Mouse (Mus musculus) heart, embryonic 13.5 days (tissue): ENCODE measurements at regions not wholly inside any gene's neighbourhood (a gene's known extent, or its start where the extent isn't known, plus 50 kb on each side); places are given as distances from the start of the nearest gene placed in this dataset.
A peak's percentile ranks its signal among the peaks of the same experiment; 100 is the strongest.

ENCODE experiments used
- ATAC-seq: fragments of 200-750 bp; cut with Nextera tagmentation; 2 replicates; pipeline ENCODE4 v1.8.0; 2017; ENCODE audit warnings: moderate TSS enrichment; ENCODE audit not compliant: insufficient number of reproducible peaks, low FRiP score, low TSS enrichment; ENCODE audit errors: extremely low read depth
- H3K27ac ChIP-seq: fragments of 300-500 bp; sonication (generic); replicated peaks from 2 replicates; pipeline ENCODE4 v1.5.1; 2015; ENCODE audit warnings: moderate library complexity, mild to moderate bottlenecking, inconsistent platforms
- H3K27me3 ChIP-seq: fragments of 300-500 bp; sonication (generic); replicated peaks from 2 replicates; pipeline ENCODE4 v1.6.1; 2015; ENCODE audit warnings: mild to moderate bottlenecking, inconsistent platforms
- H3K36me3 ChIP-seq: fragments of 300-500 bp; sonication (generic); 2 replicates; pipeline ENCODE4 v1.6.1; 2015; ENCODE audit warnings: mild to moderate bottlenecking, inconsistent platforms
- H3K4me1 ChIP-seq: fragments of 300-500 bp; sonication (generic); 2 replicates; pipeline ENCODE4 v1.6.1; 2015; ENCODE audit warnings: inconsistent platforms
- H3K4me2 ChIP-seq: fragments of 300-500 bp; sonication (generic); 2 replicates; pipeline ENCODE4 v1.6.1; 2015; ENCODE audit warnings: inconsistent platforms, mild to moderate bottlenecking, moderate library complexity
- H3K4me3 ChIP-seq: fragments of 300-500 bp; sonication (generic); 2 replicates; pipeline ENCODE4 v1.5.1; 2015; ENCODE audit warnings: moderate library complexity, mild to moderate bottlenecking, inconsistent platforms
- H3K9ac ChIP-seq: fragments of 300-500 bp; sonication (generic); 2 replicates; pipeline ENCODE4 v1.6.1; 2015; ENCODE audit warnings: inconsistent platforms, mild to moderate bottlenecking, moderate library complexity
- H3K9me3 ChIP-seq: fragments of 300-500 bp; sonication (generic); 2 replicates; pipeline ENCODE4 v1.6.1; 2016; ENCODE audit warnings: inconsistent platforms
- WGBS: fragments of 180-500 bp; shearing (Covaris S2); methylation state at CpG from one replicate; pipeline ENCODE4 v1.1.7; 2015; ENCODE audit warnings: mixed read lengths; 5-methylcytosine and 5-hydroxymethylcytosine counted together

- no peaks in the 10 kb centered on the region for H3K4me1 ChIP-seq
- H3K4me3 ChIP-seq, result no peak overlapping the region
- no peaks in the 10 kb centered on the region for H3K36me3 ChIP-seq
- H3K4me2 ChIP-seq, result no peak overlapping the region
- no peaks in the 10 kb centered on the region for H3K27me3 ChIP-seq
- no peak overlapping the region for H3K27ac ChIP-seq
- no peak overlapping the region for H3K9ac ChIP-seq
- no peaks in the 10 kb centered on the region for H3K9me3 ChIP-seq
- no peak for ATAC-seq
- WGBS, result 20% methylated on average over 3 of the region's 3 CpGs
Measured at GRCm38 (mm10) chr16:57823329-57823728, 68.8 kb upstream of the Col8a1 start.

DNA sequence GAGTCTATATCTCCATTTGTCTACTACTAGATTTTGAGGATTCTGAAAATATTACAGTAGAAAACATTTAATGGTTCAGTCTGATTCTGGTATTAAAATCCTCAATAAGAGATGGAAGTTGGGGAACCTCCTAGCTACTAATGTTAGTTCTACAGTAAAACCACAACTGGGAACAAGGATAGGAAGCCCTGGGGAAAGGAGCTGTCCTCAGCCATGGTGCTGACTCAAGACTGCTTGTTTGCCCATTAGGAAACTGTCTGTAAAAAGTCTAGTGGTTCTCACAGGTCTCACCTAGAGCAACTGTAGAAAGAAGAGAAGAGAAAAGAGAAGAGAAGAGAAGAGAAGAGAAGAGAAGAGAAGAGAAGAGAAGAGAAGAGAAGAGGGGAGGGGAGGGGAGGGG, 90.9 kb upstream of the Col8a1 start:
- Histone ChIP-seq H3K27ac (no peak overlapping the region), H3K9ac (no peak overlapping the region), H3K36me3 (no peaks in the 10 kb centered on the region), H3K4me2 (no peak overlapping the region), H3K4me3 (no peak overlapping the region), H3K4me1 (no peaks in the 10 kb centered on the region), H3K9me3 (no peaks in the 10 kb centered on the region), H3K27me3 (no peaks in the 10 kb centered on the region)
- no peak for ATAC-seq

GRCm38 (mm10) chr16:57846386-57846785, 91.8 kb upstream of the Col8a1 start:
- no peaks in the 10 kb centered on the region for H3K36me3 ChIP-seq
- H3K9ac ChIP-seq, result no peak overlapping the region
- H3K27ac ChIP-seq, result no peak overlapping the region
- H3K4me1 ChIP-seq, result no peaks in the 10 kb centered on the region
- ATAC-seq, result no peak
- H3K9me3 ChIP-seq, result no peaks in the 10 kb centered on the region
- no peaks in the 10 kb centered on the region for H3K27me3 ChIP-seq
- 15% methylated on average over 3 of the region's 3 CpGs for WGBS
- no peak overlapping the region for H3K4me3 ChIP-seq
- no peak overlapping the region for H3K4me2 ChIP-seq

DNA sequence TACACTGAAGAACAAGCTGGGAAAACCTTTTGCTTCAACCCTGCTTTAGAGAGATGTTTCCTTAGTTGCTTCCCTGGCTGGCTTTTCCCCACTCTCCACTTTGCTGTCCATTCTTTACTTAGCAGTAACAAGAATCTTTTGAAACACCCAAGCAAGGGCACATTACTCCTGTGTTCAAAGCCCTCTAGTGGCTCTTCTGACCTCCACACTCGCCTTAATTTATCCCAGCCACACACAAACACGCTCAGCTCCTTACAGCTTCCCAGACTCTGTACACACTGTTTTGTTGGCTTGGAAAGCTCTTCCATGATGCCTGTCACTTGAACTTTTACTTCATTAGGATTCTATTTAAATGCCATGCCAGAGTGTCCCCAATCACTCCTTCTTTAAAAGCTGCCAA, 97.3 kb upstream of the Col8a1 start:
- H3K36me3 ChIP-seq, result no peaks in the 10 kb centered on the region
- H3K9me3 ChIP-seq, result no peaks in the 10 kb centered on the region
- no peak overlapping the region for H3K27ac ChIP-seq
- H3K4me1 ChIP-seq, result 0 out of 2 replicates have a peak, but pooled peaks cover 6% of the 10 kb centered on the region
- no peak overlapping the region for H3K4me2 ChIP-seq
- no peak for ATAC-seq
- no peaks in the 10 kb centered on the region for H3K27me3 ChIP-seq
- no peak overlapping the region for H3K9ac ChIP-seq
- H3K4me3 ChIP-seq, result no peak overlapping the region
- 59% methylated on average over 2 of the region's 2 CpGs for WGBS

GRCm38 (mm10) chr16:57852838-57853460, 98.4 kb upstream of the Col8a1 start:
- Histone ChIP-seq H3K9me3 (no peaks in the 10 kb centered on the region), H3K27me3 (no peaks in the 10 kb centered on the region), H3K4me2 (no peak overlapping the region), H3K4me3 (no peak overlapping the region), H3K36me3 (no peaks in the 10 kb centered on the region), H3K4me1 (peaks cover 16% of the 10 kb centered on the region), H3K9ac (no peak overlapping the region), H3K27ac (peak overlapping the region; percentile 21; the same call in 1 of the 2 replicates)
- ATAC-seq, result no peak
- 59% methylated on average over 3 of the region's 3 CpGs for WGBS

DNA sequence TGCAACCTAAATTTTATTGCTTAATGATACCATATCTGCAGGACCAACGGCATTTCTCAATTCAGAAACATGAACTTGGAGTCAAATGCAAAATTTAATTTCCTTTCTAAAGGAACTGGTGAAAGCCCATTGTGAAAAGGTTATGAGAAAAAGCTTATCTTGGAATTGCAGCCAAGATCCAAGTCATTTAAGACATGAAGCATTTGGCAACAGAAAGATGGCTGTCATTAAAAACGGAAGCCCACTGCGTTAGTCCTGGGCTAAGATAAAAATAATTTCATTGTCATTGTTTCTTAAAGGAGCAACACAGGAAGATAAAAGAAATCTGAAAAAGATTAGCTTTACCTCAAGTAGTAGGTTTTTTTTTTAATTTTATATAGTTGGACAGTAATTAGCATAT, 99.2 kb upstream of the Col8a1 start:
- WGBS, result 55% methylated on average over 3 of the region's 3 CpGs

DNA sequence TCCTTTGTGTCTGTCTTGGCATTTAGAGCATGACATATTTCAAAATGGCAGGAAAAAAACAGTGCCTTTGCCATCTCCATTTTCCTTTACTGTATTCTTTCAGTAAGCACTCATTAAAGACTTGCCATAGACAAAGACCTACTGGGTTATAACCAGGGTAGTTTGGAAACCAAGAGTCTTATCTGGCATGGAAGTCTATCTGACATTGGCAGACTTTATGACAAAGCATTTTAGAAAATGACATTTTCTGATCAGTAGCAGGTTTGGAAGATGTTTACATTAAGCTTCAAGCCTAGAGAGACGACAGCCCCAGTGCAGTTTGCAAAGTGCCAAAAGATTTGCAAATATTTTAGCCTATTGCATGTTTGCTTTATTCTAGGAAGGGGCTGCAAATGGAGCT, 102.5 kb upstream of the Col8a1 start:
- WGBS, result 36% methylated on average over 1 of the region's 1 CpGs
- H3K27ac ChIP-seq, result peak overlapping the region; percentile 55; the same call in 1 of the 2 replicates
- H3K4me2 ChIP-seq, result no peak overlapping the region
- no peak overlapping the region for H3K4me3 ChIP-seq
- H3K36me3 ChIP-seq, result no peaks in the 10 kb centered on the region
- H3K4me1 ChIP-seq, result peaks cover 31% of the 10 kb centered on the region
- no peaks in the 10 kb centered on the region for H3K9me3 ChIP-seq
- no peaks in the 10 kb centered on the region for H3K27me3 ChIP-seq
- H3K9ac ChIP-seq, result no peak overlapping the region
- ATAC-seq, result no peak; the same call in 1 of the 2 replicates

More for the DNA sequence above, 99.2 kb upstream of the Col8a1 start:
- H3K27me3 ChIP-seq, result no peaks in the 10 kb centered on the region
- no peaks in the 10 kb centered on the region for H3K36me3 ChIP-seq
- H3K4me3 ChIP-seq, result no peak overlapping the region
- ATAC-seq, result no peak
- no peak overlapping the region for H3K9ac ChIP-seq
- H3K4me1 ChIP-seq, result peaks cover 24% of the 10 kb centered on the region
- no peak overlapping the region for H3K27ac ChIP-seq
- no peak overlapping the region for H3K4me2 ChIP-seq
- no peaks in the 10 kb centered on the region for H3K9me3 ChIP-seq

DNA sequence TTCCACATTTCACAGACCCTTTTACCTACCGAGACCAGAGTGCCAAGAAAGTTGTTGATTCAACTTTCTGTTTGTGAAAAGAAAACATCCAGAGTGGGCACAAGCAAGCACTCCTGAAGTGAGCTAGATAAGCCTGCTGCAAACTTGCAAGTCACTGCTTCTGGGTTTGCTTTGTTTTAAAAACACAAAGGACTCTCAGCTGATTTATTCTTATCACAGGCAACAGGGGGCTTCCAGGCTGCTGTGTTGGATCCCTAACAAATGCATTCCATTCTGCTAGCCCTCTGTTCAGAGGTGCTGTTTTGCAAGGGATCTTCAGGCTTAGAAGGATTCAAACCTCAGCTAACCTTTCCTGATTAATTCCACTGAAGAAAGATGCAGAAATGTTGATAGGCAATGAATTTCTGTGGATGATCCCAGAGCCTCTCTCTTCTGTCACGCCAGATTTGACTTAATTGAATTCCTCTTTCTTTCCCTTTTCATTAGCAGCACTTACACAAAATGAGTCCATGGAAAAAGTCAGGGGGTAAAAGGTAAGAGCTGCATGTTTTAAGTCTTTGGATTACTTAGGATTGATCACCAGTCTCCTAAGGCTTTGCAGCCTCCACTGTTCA, 103.7 kb upstream of the Col8a1 start:
- H3K36me3 ChIP-seq, result no peaks in the 10 kb centered on the region
- ATAC-seq, result peak; percentile 80; the same call in 1 of the 2 replicates
- no peaks in the 10 kb centered on the region for H3K9me3 ChIP-seq
- 8% methylated on average over 2 of the region's 2 CpGs for WGBS
- H3K4me3 ChIP-seq, result 0 out of 2 replicates have a peak overlapping the region, but pooled peaks have one; percentile 11
- H3K27me3 ChIP-seq, result no peaks in the 10 kb centered on the region
- peak overlapping the region; percentile 48 for H3K4me2 ChIP-seq
- H3K4me1 ChIP-seq, result peaks cover 27% of the 10 kb centered on the region
- peak overlapping the region; percentile 55 for H3K27ac ChIP-seq
- H3K9ac ChIP-seq, result 0 out of 2 replicates have a peak overlapping the region, but pooled peaks have one; percentile 28

DNA sequence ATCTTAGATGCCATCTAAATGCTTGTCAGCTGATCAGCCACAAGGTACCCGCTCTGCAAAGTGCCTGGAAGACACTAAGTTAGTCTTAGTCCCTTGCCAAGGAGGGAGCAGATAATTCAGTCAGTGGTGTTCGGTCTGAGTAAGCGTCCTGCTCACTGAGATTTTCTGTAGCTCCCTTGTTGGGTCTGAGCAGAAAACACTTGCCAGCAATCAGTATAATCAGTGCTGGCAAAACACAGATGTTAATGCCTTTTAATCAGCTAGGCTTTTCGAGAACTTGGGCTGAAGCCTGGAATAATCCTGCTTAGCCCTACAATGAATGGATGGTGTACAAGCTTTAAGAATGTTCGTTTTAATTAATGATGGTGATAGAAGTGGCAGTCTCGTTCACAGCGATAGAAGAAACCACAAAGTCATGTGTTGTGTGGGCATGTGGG, 104.2 kb upstream of the Col8a1 start:
- H3K36me3 ChIP-seq, result no peaks in the 10 kb centered on the region
- no peaks in the 10 kb centered on the region for H3K9me3 ChIP-seq
- no peaks in the 10 kb centered on the region for H3K27me3 ChIP-seq
- peak overlapping the region; percentile 55 for H3K27ac ChIP-seq
- H3K4me2 ChIP-seq, result peak overlapping the region; percentile 48
- H3K4me3 ChIP-seq, result no peak overlapping the region
- 0 out of 2 replicates have a peak overlapping the region, but pooled peaks have one; percentile 28 for H3K9ac ChIP-seq
- ATAC-seq, result no peak
- peaks cover 26% of the 10 kb centered on the region for H3K4me1 ChIP-seq
- WGBS, result 18% methylated on average over 7 of the region's 7 CpGs

GRCm38 (mm10) chr16:57863206-57863860, 108.8 kb upstream of the Col8a1 start:
- no peak for ATAC-seq
- H3K9ac ChIP-seq, result no peak overlapping the region
- H3K9me3 ChIP-seq, result no peaks in the 10 kb centered on the region
- H3K27me3 ChIP-seq, result no peaks in the 10 kb centered on the region
- H3K36me3 ChIP-seq, result no peaks in the 10 kb centered on the region
- H3K4me2 ChIP-seq, result no peak overlapping the region
- peaks cover 10% of the 10 kb centered on the region for H3K4me1 ChIP-seq
- no peak overlapping the region for H3K27ac ChIP-seq
- 75% methylated on average over 9 of the region's 9 CpGs for WGBS
- no peak overlapping the region for H3K4me3 ChIP-seq

DNA sequence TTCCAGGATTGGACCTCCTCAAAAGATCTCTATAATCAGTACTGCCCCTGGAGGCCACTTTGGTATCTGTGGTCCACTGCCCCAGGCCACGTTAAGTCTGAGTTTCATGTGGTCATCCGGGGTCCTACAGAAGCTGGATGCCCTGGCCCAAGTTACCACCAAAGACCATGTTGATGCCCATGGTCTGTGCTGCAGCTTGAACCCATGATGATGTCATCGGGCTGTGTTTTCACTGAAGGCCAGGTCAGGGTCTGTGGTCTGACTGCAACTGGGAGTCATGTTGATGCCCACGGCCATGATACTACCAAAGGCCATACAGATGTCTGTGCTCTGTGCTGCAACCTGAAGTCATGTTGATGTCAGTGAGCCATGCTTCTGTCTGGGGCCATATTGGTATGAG, 122.3 kb upstream of the Col8a1 start:
- 85% methylated on average over 4 of the region's 4 CpGs for WGBS
- Histone ChIP-seq H3K9ac (no peak overlapping the region), H3K4me2 (no peak overlapping the region), H3K27ac (no peak overlapping the region), H3K27me3 (no peaks in the 10 kb centered on the region), H3K36me3 (no peaks in the 10 kb centered on the region), H3K4me1 (peaks cover 8% of the 10 kb centered on the region), H3K4me3 (no peak overlapping the region), H3K9me3 (no peaks in the 10 kb centered on the region)
- no peak for ATAC-seq
